Mouse (Mus musculus) gastrocnemius, postnatal 25 days (tissue): ENCODE results near the gene Strn3. TPM values are rescaled to one million over a fixed set of nuclear protein-coding genes. Genes with fewer than 3 reads are reported as not detected.
"Not testable (repeated sequence)": the region's sequence is repeated elsewhere in the genome, so short reads cannot be mapped to it uniquely, and the experiment has no call there.

Experiments
- DNase-seq: peaks from one replicate; pipeline ENCODE4 v3.0.0; 2022
- total RNA-seq, 2 experiments: library from RNA; stranded (reverse); gene quantifications; 1 replicate in 1 of 2; 2 replicates in 1 of 2; pipeline ENCODE4 v1.2.3; 2021

Gene Strn3
- total RNA-seq, 2 experiments from 2014 or later, result 114 to 138 TPM

DNA sequence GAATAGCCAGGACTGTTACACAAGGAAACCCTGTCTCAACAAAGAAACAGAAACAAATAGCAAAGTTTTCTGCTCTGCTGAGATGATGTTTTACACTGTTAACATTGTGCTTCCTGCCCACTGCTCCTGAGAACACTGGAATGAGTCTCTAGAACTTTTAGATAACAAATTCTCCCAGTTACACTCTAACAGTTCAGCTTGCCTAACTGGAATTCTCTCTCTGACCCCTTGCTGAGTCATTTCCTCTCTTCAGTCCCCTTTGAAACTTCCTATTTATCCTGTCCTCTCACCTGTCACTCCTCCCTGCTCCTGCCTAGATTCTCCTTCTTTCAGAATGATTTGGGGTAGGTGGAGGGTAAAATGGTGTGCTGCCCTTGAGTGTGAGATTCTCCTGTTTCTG lies 2.4 kb upstream of the Strn3 start:
- no peak for DNase-seq

DNA sequence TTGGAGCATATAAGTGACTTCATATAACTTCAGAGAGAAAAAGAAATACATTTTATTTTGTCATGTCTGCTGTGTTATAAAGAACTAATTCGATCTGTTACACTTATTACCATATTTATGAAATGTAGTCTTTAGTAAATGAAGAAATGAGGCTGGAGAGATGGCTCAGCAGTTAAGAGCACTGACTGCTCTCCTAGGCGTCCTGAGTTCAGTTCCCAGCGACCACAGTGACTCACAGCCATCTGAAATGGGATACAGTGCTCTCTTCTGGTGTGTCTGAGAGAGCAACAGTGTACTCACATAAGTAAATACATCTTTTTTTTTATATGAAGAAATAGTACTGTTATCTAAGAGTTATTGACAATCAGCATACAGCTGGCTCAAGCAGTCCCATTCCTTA lies 1.7 kb upstream of the Strn3 start:
- DNase-seq, result no peak

DNA sequence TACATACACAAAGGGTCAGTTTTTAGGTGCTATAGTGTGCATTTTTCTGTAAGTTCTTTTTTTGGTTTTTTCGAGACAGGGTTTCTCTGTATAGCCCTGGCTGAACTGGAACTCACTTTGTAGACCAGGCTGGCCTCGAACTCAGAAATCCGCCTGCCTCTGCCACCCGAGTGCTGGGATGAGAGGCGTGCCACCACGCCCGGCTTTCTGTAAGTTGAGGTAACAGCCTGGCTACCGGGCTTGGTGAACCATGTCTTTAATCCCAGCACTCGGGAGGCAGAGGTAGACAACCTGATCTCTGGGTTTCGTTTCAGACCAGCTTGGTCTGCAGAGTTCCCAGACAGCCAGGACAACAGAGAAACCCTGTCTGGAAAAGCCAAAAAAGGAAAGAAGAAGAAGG lies 1.2 kb upstream of the Strn3 start:
- DNase-seq, result not testable (repeated sequence)

DNA sequence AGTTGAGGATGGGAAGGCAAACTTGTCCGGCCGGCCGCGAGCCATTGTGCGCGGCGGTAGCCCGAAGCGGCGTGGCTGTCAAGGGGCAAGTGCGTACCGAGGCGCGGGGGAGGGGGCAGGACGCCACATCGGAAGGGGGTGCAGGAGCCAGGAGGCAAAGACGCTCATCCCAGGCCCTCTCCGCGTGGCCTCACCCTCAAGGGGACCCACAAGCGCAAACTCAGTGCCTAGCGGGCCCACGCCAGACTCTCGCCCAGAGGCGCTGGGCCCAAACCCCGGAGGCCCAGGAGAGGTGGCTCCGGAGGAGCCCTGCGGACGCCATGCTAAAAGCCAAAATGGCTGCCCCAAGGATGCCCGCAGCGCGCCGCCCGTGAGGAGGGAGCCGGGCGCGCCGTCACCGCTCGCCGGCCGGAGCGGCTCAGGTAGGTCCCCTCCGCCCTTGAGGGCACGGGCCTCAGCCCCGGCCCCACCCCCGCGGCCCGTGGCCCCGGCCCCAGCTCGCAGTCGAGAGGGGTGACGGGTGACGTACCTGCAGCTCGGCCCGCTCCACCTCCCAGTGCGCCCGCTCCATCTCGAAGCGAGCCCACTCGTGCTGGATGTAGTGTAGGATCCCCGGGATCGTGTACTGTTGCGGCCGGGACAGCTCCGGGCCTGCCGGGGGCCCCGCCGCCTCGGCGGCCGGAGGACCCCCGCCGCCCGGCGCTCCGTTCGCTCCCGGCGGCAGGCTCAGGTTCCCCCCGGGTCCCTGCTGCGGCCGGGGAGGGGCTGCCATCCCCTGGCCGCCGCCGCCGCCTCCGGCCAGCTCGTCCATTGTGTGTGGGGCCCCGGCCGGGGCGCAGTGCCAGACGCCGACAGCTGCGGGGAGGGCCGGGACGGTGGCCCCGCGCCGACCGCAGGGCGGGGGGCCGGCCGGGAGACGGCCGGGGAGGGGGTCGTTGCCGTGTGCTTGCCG lies 528 bp downstream of the Strn3 start, which contains the start of gene Ap4s1:
Gene Ap4s1 (plus strand): TSS at position 141 of the 952 bp plus-strand sequence.
- DNase-seq, result peak; percentile 69

DNA sequence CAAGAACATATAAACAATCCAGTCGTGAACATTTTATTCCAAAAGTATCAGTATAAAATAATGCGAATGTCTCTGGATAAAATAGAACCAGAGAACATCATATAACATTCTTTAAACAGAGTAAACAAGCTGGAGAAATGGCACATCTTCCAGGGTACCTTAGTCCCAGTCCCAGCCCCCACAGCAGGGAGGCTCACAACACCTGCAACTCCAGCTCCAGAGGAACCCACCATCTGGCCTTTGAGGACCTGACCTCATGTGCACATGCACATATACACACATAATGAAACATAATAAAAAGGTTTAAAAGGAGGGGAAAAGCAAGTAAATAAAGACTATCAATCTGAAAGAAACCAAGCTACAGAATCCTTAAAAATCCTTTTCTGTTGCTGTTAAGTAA lies 3.2 kb downstream of the Strn3 start:
- DNase-seq, result no peak

DNA sequence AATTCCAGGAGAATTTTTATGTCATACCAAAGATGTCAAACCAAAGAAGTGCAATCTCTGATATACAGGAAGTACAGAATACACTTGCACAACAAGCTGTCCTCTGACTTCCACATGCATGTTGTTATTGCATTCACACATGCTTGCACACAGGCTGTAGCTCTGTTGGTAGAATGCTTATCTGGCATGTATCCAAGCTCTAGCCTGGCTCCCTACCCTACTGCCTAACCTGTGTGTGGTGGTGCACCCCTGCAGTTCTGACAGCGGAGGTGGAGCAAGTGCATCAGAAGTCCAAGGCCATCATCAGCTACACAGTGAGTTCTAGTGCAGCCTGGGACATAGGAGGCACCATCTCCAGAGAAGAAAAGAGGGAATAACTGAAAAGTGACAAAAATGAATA lies 12.9 kb downstream of the Strn3 start:
- DNase-seq, result no peak

DNA sequence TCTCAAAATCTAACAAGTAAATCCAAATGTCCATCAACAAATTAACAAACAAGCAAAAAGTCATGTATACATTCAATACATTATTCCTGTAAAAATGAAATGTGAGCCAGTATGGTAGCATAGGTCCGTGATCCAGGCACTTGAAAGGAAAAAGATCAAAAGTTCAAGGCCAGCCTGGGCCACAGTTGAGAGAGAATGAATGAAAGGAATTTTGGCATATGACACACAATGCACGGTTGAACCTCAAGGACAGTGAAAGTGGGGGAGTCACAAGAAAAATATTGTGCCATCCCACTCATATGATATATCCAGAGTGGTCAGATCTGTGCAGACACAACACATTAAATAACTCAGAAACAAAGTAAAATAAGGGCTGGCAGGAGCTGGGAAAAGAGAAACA lies 15.3 kb downstream of the Strn3 start:
- DNase-seq, result no peak

DNA sequence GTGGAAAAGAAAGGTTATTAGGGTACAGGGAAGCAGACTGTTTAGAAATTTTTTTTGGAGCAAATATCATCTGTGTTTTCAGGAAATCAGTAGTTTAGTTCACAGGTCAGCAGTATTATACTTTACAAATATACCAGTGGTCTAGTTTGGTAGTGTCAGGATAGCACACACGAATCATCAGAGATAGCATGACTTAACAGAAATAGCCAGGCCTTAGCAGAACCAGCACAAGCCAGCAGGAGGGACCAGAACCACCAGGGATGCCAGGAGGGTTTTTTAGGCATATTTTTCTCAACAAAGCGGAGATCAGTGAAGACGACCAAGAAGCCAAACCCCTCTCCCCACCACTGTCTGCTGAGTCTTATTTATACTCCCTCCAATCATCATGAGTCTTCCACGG lies 18.4 kb downstream of the Strn3 start:
- DNase-seq, result no peak

DNA sequence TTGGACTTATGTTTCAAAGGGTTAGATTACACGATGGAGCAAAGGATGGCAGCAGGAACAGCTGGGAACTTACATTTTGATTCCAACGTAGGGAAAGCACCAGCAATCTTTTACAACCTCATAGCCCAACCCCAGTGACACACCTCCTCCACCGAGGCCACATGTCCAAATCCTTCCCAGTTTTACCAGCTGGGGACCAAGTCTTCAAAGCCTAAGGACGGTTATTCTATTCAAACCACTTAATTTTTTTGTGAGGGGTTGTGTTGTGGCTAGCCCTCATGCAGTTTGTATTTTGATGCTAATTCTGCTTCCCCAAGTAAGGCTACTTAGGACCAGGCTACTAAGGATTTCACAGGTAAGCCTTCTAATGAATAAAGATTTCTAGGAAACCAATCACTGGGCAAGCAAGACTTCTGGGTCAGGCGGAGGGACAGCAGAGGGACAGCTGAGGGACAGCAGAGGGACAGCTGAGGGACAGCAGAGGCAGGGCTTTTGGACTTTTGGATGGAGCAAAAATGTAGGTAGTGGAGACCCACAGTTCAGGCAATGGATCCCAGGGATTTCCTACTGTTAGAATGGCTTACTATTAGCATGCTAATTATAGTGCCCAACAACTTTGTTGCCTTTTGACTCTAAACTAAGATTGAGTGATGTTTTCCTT lies 20.3 kb downstream of the Strn3 start:
- DNase-seq, result no peak

DNA sequence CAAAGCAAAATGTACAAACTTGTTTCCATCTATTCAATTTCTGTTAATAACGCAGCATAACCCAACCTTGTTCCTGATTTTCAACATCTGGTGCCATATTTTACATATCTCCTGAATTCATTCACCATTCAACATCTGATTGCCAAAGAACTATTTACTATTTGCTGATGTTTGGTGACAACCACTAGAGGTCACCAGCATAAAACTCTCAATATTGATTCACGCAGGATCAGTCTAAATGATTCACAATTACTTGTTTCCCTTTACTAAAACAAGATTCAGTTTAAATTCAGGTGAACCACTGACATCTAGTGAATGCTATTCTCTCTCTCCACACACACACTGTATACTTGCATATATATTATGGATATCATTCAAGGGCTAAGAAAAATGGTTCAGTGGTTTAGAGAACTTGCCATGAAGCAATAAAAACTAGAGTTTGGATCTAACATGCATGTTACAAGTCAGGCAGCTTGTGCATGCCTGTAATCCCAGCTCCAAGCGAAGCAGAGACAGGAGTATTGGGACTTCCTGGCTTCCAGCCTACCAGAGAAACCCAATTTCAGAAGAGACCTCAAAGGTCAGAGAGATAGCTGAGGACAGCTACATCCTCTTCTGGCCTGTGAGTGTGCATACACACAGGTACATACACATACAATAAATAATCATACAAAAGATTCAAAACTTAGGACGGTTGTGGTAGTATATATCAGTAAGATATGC lies 24.8 kb downstream of the Strn3 start:
- DNase-seq, result no peak

DNA sequence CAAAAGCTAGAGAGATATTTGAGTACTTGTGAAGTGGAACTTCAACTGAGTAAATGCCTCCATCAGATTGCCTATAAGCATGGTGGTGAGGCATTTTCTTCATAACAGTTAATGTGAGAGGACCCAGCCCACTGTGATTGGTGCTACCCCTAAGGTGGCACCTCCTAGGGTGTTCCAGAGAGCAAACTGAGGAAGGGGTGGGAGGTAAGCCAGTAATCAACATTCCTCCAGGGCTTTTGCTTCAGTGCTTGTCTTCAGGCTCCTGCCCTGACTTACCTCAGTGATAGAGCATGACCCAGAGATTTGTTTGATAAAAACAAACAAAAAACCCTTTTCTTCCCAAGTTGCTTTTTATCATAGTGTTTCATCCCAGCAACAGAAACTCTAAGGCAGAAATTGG lies 27.8 kb downstream of the Strn3 start:
- no peak for DNase-seq

DNA sequence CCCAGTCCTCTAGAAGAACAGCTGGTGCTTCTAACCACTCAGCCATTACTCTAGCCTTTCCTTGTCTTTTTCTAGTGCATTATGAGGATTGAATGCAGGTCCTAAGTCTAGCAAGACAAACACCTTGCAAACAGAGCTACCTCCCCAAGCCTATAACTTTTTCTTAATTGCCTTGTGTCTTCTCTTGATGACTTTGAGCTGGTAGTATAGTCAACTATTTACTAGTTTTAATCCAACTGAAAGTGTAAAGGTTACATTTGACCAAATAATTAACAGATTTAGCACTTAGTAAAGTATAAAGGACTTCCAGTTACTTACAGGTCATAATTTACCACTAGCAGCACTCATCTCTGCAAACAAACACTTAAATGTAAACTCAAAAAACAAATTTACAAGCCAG lies 28.7 kb downstream of the Strn3 start:
- no peak for DNase-seq

DNA sequence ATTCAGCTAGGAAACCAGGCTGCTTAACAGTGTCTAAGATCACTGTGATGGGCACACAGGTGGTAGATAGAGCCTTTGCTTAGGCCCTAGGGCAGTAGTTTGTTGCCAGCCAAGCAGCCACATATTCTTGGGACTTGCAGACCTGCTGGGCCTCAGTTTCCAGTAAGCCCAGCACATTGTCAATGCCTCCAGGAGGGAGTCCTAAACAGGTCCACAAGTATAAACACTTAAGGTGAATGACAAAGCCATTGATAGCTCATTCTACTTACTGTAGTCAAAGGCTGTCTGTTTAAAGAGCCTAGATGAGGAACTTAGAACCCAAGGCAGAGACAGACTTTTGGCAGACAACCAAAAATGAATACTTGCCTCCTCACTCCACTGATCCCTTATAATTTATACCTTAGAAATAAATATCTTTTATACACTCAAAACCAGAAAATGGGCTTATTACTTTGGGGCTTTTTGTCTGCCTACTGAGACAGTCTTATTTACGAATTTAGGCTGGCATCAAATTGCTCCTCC lies 35.7 kb downstream of the Strn3 start:
- DNase-seq, result no peak

DNA sequence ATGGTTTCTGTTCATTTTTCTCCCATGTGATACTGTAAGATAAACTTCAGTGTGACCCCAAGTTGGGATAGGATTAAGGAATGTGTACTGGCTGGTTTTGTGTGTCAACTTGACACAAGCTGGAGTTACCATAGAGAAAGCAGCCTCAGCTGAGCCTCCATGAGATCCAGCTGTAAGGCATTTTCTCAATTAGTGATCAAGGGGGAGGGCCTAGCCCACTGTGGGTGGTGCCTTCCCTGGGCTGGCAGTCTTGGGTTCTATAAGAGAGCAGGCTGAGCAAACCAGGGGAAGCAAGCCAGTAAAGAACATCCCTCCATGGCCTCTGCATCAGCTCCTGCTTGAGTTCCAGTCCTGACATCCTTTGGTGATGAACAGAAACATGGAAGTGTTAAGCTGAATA lies 42.3 kb downstream of the Strn3 start:
- not testable (repeated sequence) for DNase-seq

DNA sequence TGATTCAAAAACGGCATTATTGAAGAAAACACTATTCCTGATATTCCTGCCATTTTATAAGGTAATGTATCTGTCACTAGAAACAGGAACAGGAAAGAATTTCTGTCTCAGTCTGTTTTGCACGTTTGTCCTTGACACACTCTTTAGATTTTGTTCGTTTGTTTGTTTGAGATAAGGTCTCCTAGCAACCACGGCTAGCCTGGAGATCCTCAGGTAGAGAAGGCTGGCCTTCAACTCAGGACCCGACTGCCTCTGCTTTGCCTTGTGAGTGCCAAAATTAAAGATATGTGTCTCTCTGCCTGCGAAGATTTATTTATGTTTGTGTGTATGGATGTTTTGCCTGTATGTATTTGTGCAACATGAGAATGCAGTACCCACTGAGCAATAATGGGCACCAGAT lies 49.8 kb downstream of the Strn3 start:
- DNase-seq, result no peak

DNA sequence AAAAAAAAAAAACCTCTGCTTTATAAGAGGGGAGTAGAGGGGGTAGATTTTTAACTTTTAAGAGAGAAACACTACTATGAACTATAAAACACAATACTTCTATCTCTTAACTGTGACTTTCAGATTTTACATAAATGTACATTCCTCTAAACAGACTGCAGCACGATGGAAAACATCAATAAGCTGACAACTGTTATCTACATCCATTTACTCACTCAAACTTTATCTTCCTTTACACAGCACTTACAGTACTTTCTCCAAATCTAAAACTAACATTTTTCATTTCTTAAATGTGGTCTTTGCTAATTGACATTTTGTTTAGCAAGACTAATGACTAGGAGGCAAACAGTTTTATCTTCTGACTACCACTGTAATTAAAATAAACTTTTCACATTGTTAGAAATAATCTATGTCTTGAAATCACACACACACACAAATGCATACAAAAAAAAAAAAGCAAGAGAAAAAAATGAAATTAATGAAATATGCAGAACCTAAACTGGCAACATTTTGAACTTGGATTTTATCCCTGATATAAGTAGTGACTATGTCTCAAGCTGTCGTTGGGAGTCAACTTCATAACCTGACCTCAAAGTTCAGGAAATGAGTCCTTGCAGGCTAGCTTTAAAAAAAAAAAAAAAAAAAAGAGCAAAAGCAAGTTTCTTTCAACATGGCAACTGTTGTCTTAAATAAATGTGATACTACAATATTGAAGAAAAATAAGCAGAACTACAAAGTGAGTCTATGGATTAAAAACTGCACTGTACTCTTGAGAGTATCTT lies 54.8 kb downstream of the Strn3 start:
- DNase-seq, result no peak

DNA sequence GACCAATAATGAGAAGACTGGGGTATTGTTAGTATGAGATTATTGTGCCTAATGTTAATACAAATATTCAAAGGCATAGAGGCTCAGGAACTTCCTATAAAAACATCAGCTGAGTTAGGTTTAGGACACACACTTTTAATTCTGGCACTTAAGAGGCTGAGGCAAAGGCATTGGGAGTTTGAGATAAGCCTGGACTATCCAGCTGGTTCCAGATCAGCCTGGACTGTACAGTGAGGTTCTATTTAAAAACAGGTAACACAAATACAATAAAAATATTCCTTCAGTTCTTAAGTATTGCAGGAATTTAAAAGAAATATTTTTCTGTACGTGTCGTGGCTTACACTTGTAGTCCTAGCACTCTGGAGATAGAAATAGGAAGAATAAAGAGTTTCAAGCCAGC lies 55.4 kb downstream of the Strn3 start:
- DNase-seq, result no peak

DNA sequence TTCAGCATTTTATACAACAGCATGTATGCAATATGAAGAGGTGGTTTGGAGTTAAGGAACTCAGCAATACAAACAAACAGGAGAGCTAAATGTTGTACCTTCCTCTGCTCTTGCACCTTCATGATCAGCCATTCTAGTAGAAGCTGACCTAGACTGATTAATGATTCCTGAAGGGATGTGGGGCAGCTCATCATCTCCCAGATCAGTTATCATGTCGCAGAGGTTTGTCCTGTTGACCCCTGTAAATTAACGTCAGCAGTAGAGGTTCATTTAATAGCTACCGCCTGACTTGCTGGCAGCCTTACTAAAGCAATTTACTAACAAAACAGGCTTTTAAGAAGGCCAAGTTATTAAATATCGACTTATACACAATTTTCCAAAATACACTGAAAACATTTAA lies 58.2 kb downstream of the Strn3 start:
- no peak for DNase-seq

DNA sequence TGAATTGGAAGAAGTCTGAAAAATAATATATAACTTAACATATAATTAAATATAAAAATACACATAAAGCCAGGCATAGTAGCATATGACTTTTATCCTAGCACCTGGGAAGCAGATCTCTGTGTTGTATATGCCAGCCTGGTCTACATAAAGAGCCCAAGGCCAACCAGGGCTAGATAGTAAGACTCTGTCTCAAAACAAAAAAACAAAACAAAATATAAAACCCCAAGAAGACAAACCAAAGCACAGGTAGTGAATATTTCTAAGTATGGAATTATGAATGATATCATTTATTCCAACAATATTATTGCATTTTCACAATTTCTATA lies 68.4 kb downstream of the Strn3 start:
- DNase-seq, result no peak

DNA sequence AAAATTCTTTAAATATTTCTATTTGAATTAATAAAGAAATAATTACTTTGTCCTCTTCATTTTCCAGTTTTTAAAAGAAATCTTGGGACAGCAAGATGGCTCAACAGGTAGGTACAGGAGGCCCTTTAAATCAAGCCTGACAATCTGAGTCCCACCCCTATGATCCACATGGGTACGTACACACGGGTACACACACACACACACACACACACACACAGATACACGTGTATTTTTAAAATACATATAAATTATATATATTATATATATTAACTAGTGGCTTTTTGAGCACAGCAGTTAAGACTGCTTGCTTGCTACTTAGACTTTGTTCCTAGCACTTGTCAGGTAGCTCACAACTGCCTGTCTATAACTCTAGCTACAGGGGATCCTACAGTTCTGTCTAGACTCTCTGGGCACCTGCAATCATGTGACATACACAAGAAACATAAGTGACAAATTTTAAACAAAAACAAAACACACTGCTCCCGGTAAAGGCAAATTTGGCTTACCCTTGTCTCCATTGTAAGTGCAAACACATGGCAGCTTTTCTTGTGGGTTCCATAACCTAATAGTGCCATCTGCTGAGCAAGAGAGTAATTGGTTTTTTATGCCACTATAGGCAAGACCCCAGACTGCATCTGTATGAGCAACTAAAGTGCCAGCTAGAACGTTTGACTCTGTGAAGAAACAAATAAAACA lies 68.9 kb downstream of the Strn3 start:
- DNase-seq, result no peak

DNA sequence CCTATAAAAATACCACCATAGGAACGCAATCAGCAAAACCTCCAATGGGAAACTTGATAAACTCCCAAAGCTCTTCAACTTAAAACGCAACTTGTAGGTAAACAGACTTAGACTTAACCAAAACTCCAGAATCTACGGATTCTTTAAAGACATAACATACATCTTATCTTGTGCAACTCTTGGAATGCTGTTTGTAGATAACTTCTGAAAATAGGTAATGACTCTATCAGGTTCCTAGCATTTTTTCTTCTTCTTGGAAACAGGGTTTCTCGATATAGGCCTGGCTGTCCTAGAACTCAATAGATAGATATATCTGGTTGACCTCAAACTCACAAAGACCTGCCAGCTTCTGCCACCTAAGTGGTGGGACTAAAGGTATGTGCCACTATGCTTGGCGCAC lies 70.5 kb downstream of the Strn3 start:
- no peak for DNase-seq
